Mouse (Mus musculus) embryonic fibroblast, embryonic 13.5 days (primary cell): ENCODE results near the gene Ski.

Experiments used
- CTCF ChIP-seq: IDR thresholded peaks from 2 replicates; pipeline ENCODE4 v1.5.1; 2011; ENCODE audit warnings: mild to moderate bottlenecking, control low read depth, low read length, moderate library complexity, borderline replicate concordance; ENCODE audit not compliant: insufficient read depth
- POLR2A ChIP-seq: IDR thresholded peaks from 2 replicates; pipeline ENCODE4 v1.6.1; 2011; ENCODE audit warnings: low read depth, mild to moderate bottlenecking, control low read depth, low read length, moderate library complexity

DNA sequence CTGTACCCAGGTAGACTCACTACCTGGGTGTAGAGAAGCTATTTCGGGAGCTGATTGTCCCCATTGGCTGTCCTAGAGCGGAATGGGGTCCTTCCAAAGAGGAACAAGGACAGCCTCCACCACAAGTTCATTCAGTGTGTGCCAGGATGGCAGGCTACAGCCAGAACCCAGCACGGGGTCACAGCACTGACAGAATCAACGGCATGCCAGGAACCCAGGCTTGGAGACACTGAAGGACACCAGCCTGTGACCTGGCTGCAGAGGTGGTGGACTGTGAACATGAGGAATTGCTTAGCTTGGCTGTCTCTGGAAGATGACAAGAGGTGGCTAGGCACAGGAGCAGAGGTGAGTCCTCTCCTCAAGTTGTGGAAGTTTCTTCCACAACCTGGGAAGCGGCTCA is 19.9 kb upstream of the Ski start:
- TF ChIP-seq CTCF (no peak), POLR2A (no peak)
